Mouse (Mus musculus) kidney, postnatal 0 days (tissue): Measurements from ENCODE around the gene Podxl. TPM values are rescaled to one million over a fixed set of nuclear protein-coding genes. Genes with fewer than 3 reads are reported as not detected.

Source experiments
- ATAC-seq: fragments of 200-750 bp; cut with Nextera tagmentation; replicated peaks from 2 replicates; pipeline ENCODE4 v1.8.0; 2017; ENCODE audit warnings: low read depth, moderate number of reproducible peaks, moderate TSS enrichment, moderate library complexity; ENCODE audit not compliant: low FRiP score
- DNase-seq: peaks from one replicate; pipeline ENCODE4 v3.0.0-alpha.2; 2016; ENCODE audit warnings: low spot score
- H3K27ac ChIP-seq: fragments of 300-500 bp; sonication (generic); 2 replicates; pipeline ENCODE4 v1.5.1; 2014; ENCODE audit warnings: mild to moderate bottlenecking
- H3K27me3 ChIP-seq: fragments of 300-500 bp; sonication (generic); 2 replicates; pipeline ENCODE4 v1.6.1; 2014; ENCODE audit warnings: low read length, mixed read lengths; ENCODE audit not compliant: insufficient read depth
- H3K36me3 ChIP-seq: fragments of 300-500 bp; sonication (generic); 2 replicates; pipeline ENCODE4 v1.6.1; 2014; ENCODE audit warnings: low read length, mixed read lengths; ENCODE audit not compliant: insufficient read depth
- H3K4me1 ChIP-seq: fragments of 300-500 bp; sonication (generic); replicated peaks from 2 replicates; pipeline ENCODE4 v1.6.1; 2014; ENCODE audit warnings: antibody characterized with exemption, low read length, mixed read lengths; ENCODE audit not compliant: insufficient read depth
- H3K4me2 ChIP-seq: fragments of 300-500 bp; sonication (generic); 2 replicates; pipeline ENCODE4 v1.6.1; 2014; ENCODE audit warnings: mild to moderate bottlenecking, low read length, moderate library complexity, mixed read lengths
- H3K4me3 ChIP-seq: fragments of 300-500 bp; sonication (generic); replicated peaks from 2 replicates; pipeline ENCODE4 v1.5.1; 2014; ENCODE audit warnings: low read depth, low read length
- H3K9ac ChIP-seq: fragments of 300-500 bp; sonication (generic); 2 replicates; pipeline ENCODE4 v1.6.1; 2014; ENCODE audit warnings: low read depth, low read length
- H3K9me3 ChIP-seq: fragments of 300-500 bp; sonication (generic); replicated peaks from 2 replicates; pipeline ENCODE4 v1.6.1; 2016; ENCODE audit warnings: low read length, inconsistent platforms, mixed read lengths
- CTCF ChIP-seq: IDR thresholded peaks from 2 replicates; pipeline ENCODE4 v1.5.1; 2016; ENCODE audit warnings: antibody characterized with exemption, low read depth, mild to moderate bottlenecking, moderate library complexity
- WGBS: fragments of 180-500 bp; shearing (Covaris S2); extraction: QIAGEN DNeasy Blood & Tissue Kit; methylation state at CpG from one replicate; pipeline ENCODE4 v1.1.7; 2014; 5-methylcytosine and 5-hydroxymethylcytosine counted together
- polyA plus RNA-seq: library from polyadenylated mRNA; unstranded; fragments of >200 nt; fragmentation: Nextera tagmentation; extraction: Ambion mirVana; gene quantifications from 2 replicates; pipeline ENCODE4 v1.2.1, GENCODE M21; 2015

The Podxl gene
- polyA plus RNA-seq, 1 experiment from 2014 or later, result 85.5 TPM

DNA sequence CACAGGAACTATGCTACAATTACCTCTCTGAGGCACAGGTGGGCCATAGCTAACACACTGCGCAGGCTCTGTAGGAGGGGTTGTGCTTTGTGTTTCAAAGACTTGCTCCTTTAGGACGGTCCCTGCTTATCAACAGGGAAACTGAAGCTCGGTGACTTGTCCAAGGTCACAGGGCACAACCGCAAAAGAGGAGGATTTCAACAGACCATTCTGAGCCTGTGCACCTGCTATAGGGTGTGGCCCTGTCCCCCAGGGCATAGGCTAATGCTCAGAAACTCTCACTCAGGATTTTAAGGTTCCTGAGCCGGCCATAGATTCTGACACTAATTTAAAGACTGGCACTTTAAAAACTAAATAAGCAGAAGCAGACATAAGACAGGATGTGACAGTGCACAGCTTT, 36.9 kb downstream of the Podxl start:
- peaks cover 4% of the 10 kb centered on the region; the same call in 1 of the 2 replicates for H3K36me3 ChIP-seq
- no peak overlapping the region for H3K27ac ChIP-seq
- TF ChIP-seq CTCF, result no peak
- DNase-seq (no peak), ATAC-seq (no peak)
- H3K4me1 ChIP-seq, result no peaks in the 10 kb centered on the region
- no peak overlapping the region for H3K4me3 ChIP-seq
- no peaks in the 10 kb centered on the region for H3K9me3 ChIP-seq
- H3K9ac ChIP-seq, result no peak overlapping the region
- no peak overlapping the region for H3K4me2 ChIP-seq
- no peaks in the 10 kb centered on the region for H3K27me3 ChIP-seq
- WGBS, result 80% methylated on average over 5 of the region's 5 CpGs

- 58% methylated on average over 6 of the region's 6 CpGs for WGBS
- peak; percentile 90 for TF ChIP-seq CTCF
- DNase-seq, result peak; percentile 75
- Histone ChIP-seq H3K4me3 (no peak overlapping the region), H3K9me3 (no peaks in the 10 kb centered on the region), H3K36me3 (peaks cover 4% of the 10 kb centered on the region; the same call in 1 of the 2 replicates), H3K27me3 (no peaks in the 10 kb centered on the region), H3K4me2 (no peak overlapping the region), H3K4me1 (no peaks in the 10 kb centered on the region), H3K27ac (no peak overlapping the region), H3K9ac (no peak overlapping the region)
- ATAC-seq, result peak; percentile 41; the same call in 1 of the 2 replicates
Observed at GRCm38 (mm10) chr6:31525231-31525900, 38.4 kb downstream of the Podxl start.

DNA sequence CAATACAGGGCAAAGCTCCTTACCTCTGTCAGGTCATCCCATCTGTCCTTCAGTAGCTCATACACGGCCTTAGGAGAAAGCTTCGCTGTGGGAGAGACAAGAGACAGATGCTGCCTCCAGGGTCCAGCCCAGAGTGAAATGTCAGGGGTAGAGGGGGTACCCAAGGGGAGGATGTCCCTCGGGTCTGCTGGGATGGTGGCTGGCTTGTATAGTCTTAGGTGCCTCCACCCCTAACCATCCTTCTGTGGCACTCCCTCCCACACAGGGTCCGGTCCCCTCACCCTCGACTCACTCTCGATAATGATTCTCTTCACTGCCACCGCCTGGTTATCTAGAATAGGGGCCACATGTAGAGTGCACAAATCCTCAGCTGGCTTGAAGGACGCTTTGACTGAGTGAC, 39.1 kb downstream of the Podxl start:
- no peak for ATAC-seq
- TF ChIP-seq CTCF, result no peak
- WGBS, result 75% methylated on average over 8 of the region's 8 CpGs

DNA sequence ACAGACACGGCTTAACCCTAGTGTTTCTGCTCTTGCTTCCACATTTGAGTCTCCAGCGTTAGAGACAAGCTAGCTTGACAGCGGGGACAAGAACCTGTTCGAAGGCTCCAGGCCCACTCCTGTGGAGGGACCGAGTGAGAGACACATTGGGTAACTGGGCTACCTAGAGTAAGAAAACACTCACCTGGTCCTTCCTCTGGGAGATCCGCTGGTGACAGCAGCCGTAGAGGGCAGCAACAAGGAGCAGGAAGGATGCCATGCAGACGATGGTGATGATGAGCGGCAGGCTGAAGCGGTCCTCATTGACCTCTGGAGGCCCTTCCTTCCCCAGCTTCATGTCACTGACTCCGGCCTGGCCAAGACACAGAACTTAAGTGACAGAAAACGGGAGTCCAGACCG, 39.7 kb downstream of the Podxl start:
- Histone ChIP-seq H3K9me3 (no peaks in the 10 kb centered on the region), H3K27me3 (no peaks in the 10 kb centered on the region), H3K4me3 (no peak overlapping the region), H3K4me1 (no peaks in the 10 kb centered on the region), H3K4me2 (no peak overlapping the region), H3K9ac (no peak overlapping the region), H3K36me3 (peaks cover 4% of the 10 kb centered on the region; the same call in 1 of the 2 replicates), H3K27ac (no peak overlapping the region)
- no peak for ATAC-seq
- no peak for DNase-seq
- no peak for TF ChIP-seq CTCF
- WGBS, result 80% methylated on average over 13 of the region's 13 CpGs

More for the DNA sequence above, 39.1 kb downstream of the Podxl start:
- no peak overlapping the region for H3K9ac ChIP-seq
- H3K27me3 ChIP-seq, result no peaks in the 10 kb centered on the region
- no peaks in the 10 kb centered on the region for H3K4me1 ChIP-seq
- H3K4me3 ChIP-seq, result no peak overlapping the region
- H3K27ac ChIP-seq, result no peak overlapping the region
- H3K9me3 ChIP-seq, result no peaks in the 10 kb centered on the region
- no peak overlapping the region for H3K4me2 ChIP-seq
- peaks cover 4% of the 10 kb centered on the region; the same call in 1 of the 2 replicates for H3K36me3 ChIP-seq
- no peak for DNase-seq

DNA sequence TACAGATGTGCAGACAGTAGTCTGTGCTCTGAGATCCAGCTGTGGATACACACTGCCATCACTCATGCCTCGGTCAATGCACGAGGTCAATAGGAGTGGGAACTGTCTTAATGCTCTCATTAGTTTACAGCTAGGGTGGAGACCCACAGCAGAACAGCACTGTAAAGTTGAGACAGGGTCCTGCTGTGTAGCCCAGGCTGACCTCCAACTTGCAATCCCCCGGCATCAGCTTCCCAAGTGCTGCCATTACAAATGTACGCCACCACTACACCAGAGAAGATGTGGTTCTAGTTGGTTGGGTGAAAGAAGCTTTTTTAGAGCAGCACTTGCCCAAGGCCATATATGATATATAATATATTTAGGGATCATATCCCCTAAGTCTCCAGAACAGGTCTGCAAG, 40.1 kb downstream of the Podxl start:
- Histone ChIP-seq H3K9ac (no peak overlapping the region), H3K4me1 (no peaks in the 10 kb centered on the region), H3K27me3 (no peaks in the 10 kb centered on the region), H3K27ac (no peak overlapping the region), H3K4me2 (no peak overlapping the region), H3K4me3 (no peak overlapping the region), H3K36me3 (peaks cover 4% of the 10 kb centered on the region; the same call in 1 of the 2 replicates), H3K9me3 (no peaks in the 10 kb centered on the region)
- ATAC-seq (no peak), DNase-seq (no peak)
- no peak for TF ChIP-seq CTCF
- 79% methylated on average over 4 of the region's 4 CpGs for WGBS

GRCm38 (mm10) chr6:31523039-31523438, 40.7 kb downstream of the Podxl start:
- 49% methylated on average over 5 of the region's 5 CpGs for WGBS
- no peak for ATAC-seq
- H3K9me3 ChIP-seq, result no peaks in the 10 kb centered on the region
- H3K4me1 ChIP-seq, result no peaks in the 10 kb centered on the region
- no peak overlapping the region for H3K27ac ChIP-seq
- no peak for TF ChIP-seq CTCF
- H3K4me2 ChIP-seq, result no peak overlapping the region
- H3K36me3 ChIP-seq, result peaks cover 4% of the 10 kb centered on the region; the same call in 1 of the 2 replicates
- H3K4me3 ChIP-seq, result no peak overlapping the region
- no peaks in the 10 kb centered on the region for H3K27me3 ChIP-seq
- no peak for DNase-seq
- no peak overlapping the region for H3K9ac ChIP-seq
